In genomic region chr1:89183261-89183831, GRCm38 (mm10) we compare ENCODE assay signal across 8 mouse cellular contexts.
DNase-seq lines count a peak whose midpoint lies in the region; ATAC-seq lines count a peak whose summit lies in the region.

No protein-coding gene starts in this region.

- no peaks in the 10 kb centered on the region for H3K9me3 ChIP-seq in embryonic facial prominence, embryonic 15.5 days (replicated peaks)

- no peak overlapping the region for H3K9ac ChIP-seq in embryonic facial prominence, embryonic 15.5 days

- no peaks in the 10 kb centered on the region; the same call in 1 of the 2 replicates for H3K27me3 ChIP-seq in embryonic facial prominence, embryonic 15.5 days

- peaks cover 20% of the 10 kb centered on the region for H3K4me1 ChIP-seq in embryonic facial prominence, embryonic 15.5 days

- H3K27ac ChIP-seq in embryonic facial prominence, embryonic 15.5 days (replicated peaks) = 0 out of 2 replicates have a peak overlapping the region, but pooled peaks have one; percentile 58

- H3K4me2 ChIP-seq in embryonic facial prominence, embryonic 15.5 days (replicated peaks) = no peak overlapping the region

- DNase-seq in adrenal gland, postnatal 10 days = peak; percentile 34
- DNase-seq in adrenal gland, postnatal 4 days (ENCODE audit: low spot score in 2 of 2) = no peak
- DNase-seq in heart, postnatal 4 days = peak; percentile 62
- peak; percentile 49 for DNase-seq in lung, postnatal 14 days
- DNase-seq in yolk sac, embryonic 10.5 days (ENCODE audit: low spot score) = peak; percentile 60
- DNase-seq in frontal cortex, postnatal 25 days (ENCODE audit: low spot score in 2 of 2) = no peak
- no peak for DNase-seq in right cerebral cortex, postnatal 4 days

- no peak overlapping the region for H3K4me3 ChIP-seq in embryonic facial prominence, embryonic 15.5 days (replicated peaks)

- peak; percentile 31; the same call in 1 of the 2 replicates for ATAC-seq in embryonic facial prominence, embryonic 15.5 days (ENCODE audit: insufficient number of reproducible peaks, low FRiP score, low TSS enrichment, low read depth)

- WGBS in embryonic facial prominence, embryonic 15.5 days = 21% methylated on average over 9 of the region's 9 CpGs

- no peaks in the 10 kb centered on the region for H3K36me3 ChIP-seq in embryonic facial prominence, embryonic 15.5 days

Comparison
In these comparisons a context has a peak if more than half of its experiments do, and no peak if none do; other contexts are left out.
1. DNase-seq: peak in adrenal gland, postnatal 10 days (single experiment), heart, postnatal 4 days (single experiment), lung, postnatal 14 days (single experiment) and yolk sac, embryonic 10.5 days (single experiment); none in adrenal gland, postnatal 4 days (0 of 2), frontal cortex, postnatal 25 days (0 of 2) and right cerebral cortex, postnatal 4 days (single experiment).